Mouse (Mus musculus) small intestine, adult 2 months (tissue): ENCODE data around the gene Ddt. TPM values are rescaled to one million over a fixed set of nuclear protein-coding genes. Genes with fewer than 3 reads are reported as not detected.
A peak's percentile ranks its signal among the peaks of the same experiment; 100 is the strongest.

ENCODE experiments used
- H3K27ac ChIP-seq: fragments of 200-500 bp; 2 replicates; pipeline ENCODE4 v1.5.1; 2012; ENCODE audit warnings: low read depth, low read length, control low read depth, inconsistent platforms; ENCODE audit not compliant: insufficient read depth
- H3K27me3 ChIP-seq: fragments of 200-500 bp; 2 replicates; pipeline ENCODE4 v1.6.1; 2012; ENCODE audit warnings: mild to moderate bottlenecking, moderate library complexity, low read length, inconsistent platforms; ENCODE audit not compliant: control insufficient read depth, insufficient read depth
- H3K36me3 ChIP-seq: fragments of 200-500 bp; 2 replicates; pipeline ENCODE4 v1.6.1; 2012; ENCODE audit warnings: mild to moderate bottlenecking, low read length, control low read depth, inconsistent platforms; ENCODE audit not compliant: control insufficient read depth, insufficient read depth
- H3K4me1 ChIP-seq: fragments of 200-500 bp; 2 replicates; pipeline ENCODE4 v1.6.1; 2012; ENCODE audit warnings: low read length, inconsistent platforms, mixed read lengths; ENCODE audit not compliant: control insufficient read depth, insufficient read depth, insufficient read length
- H3K4me3 ChIP-seq: fragments of 200-500 bp; 2 replicates; pipeline ENCODE4 v1.5.1; 2012; ENCODE audit warnings: low read depth, mild to moderate bottlenecking, control low read depth, inconsistent platforms, low read length, moderate library complexity
- CTCF ChIP-seq: fragments of 200-500 bp; IDR thresholded peaks from 2 replicates; pipeline ENCODE4 v1.5.1; 2012; ENCODE audit warnings: low read depth, mild to moderate bottlenecking, control low read depth, inconsistent platforms, low read length, moderate library complexity, mixed read lengths; ENCODE audit not compliant: insufficient replicate concordance, insufficient read length; ENCODE audit errors: extremely low read depth
- POLR2A ChIP-seq: fragments of 200-500 bp; IDR thresholded peaks from 2 replicates; pipeline ENCODE4 v1.6.1; 2012; ENCODE audit warnings: low read depth, mild to moderate bottlenecking, control low read depth, inconsistent platforms, low read length, moderate library complexity
- WGBS: fragments of 180-500 bp; shearing (Covaris S2); methylation state at CpG from one replicate; pipeline ENCODE4 v1.1.7; 2018; 5-methylcytosine and 5-hydroxymethylcytosine counted together
- polyA plus RNA-seq: library from polyadenylated mRNA; depleted of rRNA; stranded (reverse); fragments of >200 nt; gene quantifications from 2 replicates; pipeline ENCODE4 v1.2.3, GENCODE M21; 2012; rRNA removed

Ddt gene
- polyA plus RNA-seq: 47.3 and 67.8 TPM in 2 replicates

- WGBS: 1% methylated on average over 47 of the region's 47 CpGs
- TF ChIP-seq POLR2A (peak; percentile 77; the same call in 1 of the 2 replicates), CTCF (no peak)
- no peaks in the 10 kb centered on the region for H3K27me3 ChIP-seq
- H3K27ac ChIP-seq: peak within 1 kb of the TSS; percentile 47; the same call in 1 of the 2 replicates
- H3K4me1 ChIP-seq: peaks cover 4% of the 10 kb centered on the region; the same call in 1 of the 2 replicates
- H3K4me3 ChIP-seq: peak within 1 kb of the TSS; percentile 78
- peaks cover 8% of the 10 kb centered on the region; the same call in 1 of the 2 replicates for H3K36me3 ChIP-seq
Measured at GRCm38 (mm10) chr10:75772795-75773664, at the start of gene Ddt. TSS of gene Ddt (minus strand) at chr10:75773414.

GRCm38 (mm10) chr10:75822443-75822842 lies 49.2 kb upstream of the Ddt start, which contains the start of gene Gstt4:
TSS of gene Gstt4 (minus strand) at chr10:75822543.
- Histone ChIP-seq H3K27me3 (no peaks in the 10 kb centered on the region), H3K27ac (no peak within 1 kb of the TSS), H3K4me1 (no peaks in the 10 kb centered on the region; the same call in 1 of the 2 replicates), H3K36me3 (no peaks in the 10 kb centered on the region), H3K4me3 (no peak within 1 kb of the TSS)
- WGBS: 95% methylated on average over 2 of the region's 2 CpGs
- TF ChIP-seq CTCF: no peak
- TF ChIP-seq POLR2A: no peak

GRCm38 (mm10) chr10:75819882-75820281 lies 46.7 kb upstream of the Ddt start:
- WGBS: 88% methylated on average over 5 of the region's 5 CpGs
- no peaks in the 10 kb centered on the region for H3K27me3 ChIP-seq
- TF ChIP-seq CTCF: no peak
- TF ChIP-seq POLR2A: no peak
- no peak overlapping the region for H3K27ac ChIP-seq
- no peaks in the 10 kb centered on the region for H3K36me3 ChIP-seq
- H3K4me1 ChIP-seq: no peaks in the 10 kb centered on the region
- H3K4me3 ChIP-seq: no peak overlapping the region

GRCm38 (mm10) chr10:75818641-75819040 lies 45.4 kb upstream of the Ddt start:
- WGBS: 58% methylated on average over 10 of the region's 10 CpGs
- H3K4me3 ChIP-seq: no peak overlapping the region
- no peak for TF ChIP-seq POLR2A
- TF ChIP-seq CTCF: peak; percentile 34; the same call in 1 of the 2 replicates
- H3K27me3 ChIP-seq: no peaks in the 10 kb centered on the region
- H3K27ac ChIP-seq: no peak overlapping the region
- H3K4me1 ChIP-seq: no peaks in the 10 kb centered on the region
- no peaks in the 10 kb centered on the region for H3K36me3 ChIP-seq

GRCm38 (mm10) chr10:75804217-75804616 lies 31.0 kb upstream of the Ddt start:
- no peaks in the 10 kb centered on the region for H3K36me3 ChIP-seq
- 51% methylated on average over 2 of the region's 2 CpGs for WGBS
- TF ChIP-seq CTCF (no peak), POLR2A (no peak)
- no peaks in the 10 kb centered on the region for H3K27me3 ChIP-seq
- H3K27ac ChIP-seq: no peak overlapping the region
- no peaks in the 10 kb centered on the region for H3K4me1 ChIP-seq
- H3K4me3 ChIP-seq: no peak overlapping the region

GRCm38 (mm10) chr10:75798176-75798696 lies 25.0 kb upstream of the Ddt start, which contains the start of gene Gstt1:
TSS of gene Gstt1 (minus strand) at chr10:75798584.
- WGBS: 3% methylated on average over 18 of the region's 18 CpGs
- Histone ChIP-seq H3K27me3 (no peaks in the 10 kb centered on the region), H3K4me1 (peaks cover 13% of the 10 kb centered on the region), H3K27ac (peak within 1 kb of the TSS; percentile 26), H3K36me3 (no peaks in the 10 kb centered on the region), H3K4me3 (peak within 1 kb of the TSS; percentile 68)
- TF ChIP-seq CTCF: no peak
- no peak for TF ChIP-seq POLR2A
